Mouse (Mus musculus) hindbrain, embryonic 14.5 days (tissue): ENCODE data around the gene Doc2a. TPM values are rescaled to one million over a fixed set of nuclear protein-coding genes. Genes with fewer than 3 reads are reported as not detected.

Experiments used
- ATAC-seq: fragments of 200-750 bp; cut with Nextera tagmentation; 2 replicates; pipeline ENCODE4 v1.8.0; 2017; ENCODE audit warnings: moderate number of reproducible peaks, mild to moderate bottlenecking, moderate TSS enrichment, moderate library complexity; ENCODE audit not compliant: low FRiP score
- DNase-seq: peaks from one replicate; pipeline ENCODE4 v3.0.0-alpha.2; 2015; ENCODE audit warnings: low spot score
- H3K27ac ChIP-seq: fragments of 300-500 bp; sonication (generic); 2 replicates; pipeline ENCODE4 v1.5.1; 2014; ENCODE audit warnings: mild to moderate bottlenecking, moderate library complexity
- H3K27me3 ChIP-seq: fragments of 300-500 bp; sonication (generic); 2 replicates; pipeline ENCODE4 v1.6.1; 2014; ENCODE audit warnings: mild to moderate bottlenecking, low read length, mixed read lengths; ENCODE audit not compliant: control insufficient read depth, insufficient read depth
- H3K36me3 ChIP-seq: fragments of 300-500 bp; sonication (generic); replicated peaks from 2 replicates; pipeline ENCODE4 v1.6.1; 2014; ENCODE audit not compliant: control insufficient read depth, insufficient read depth
- H3K4me1 ChIP-seq: fragments of 300-500 bp; sonication (generic); replicated peaks from 2 replicates; pipeline ENCODE4 v1.6.1; 2014; ENCODE audit warnings: antibody characterized with exemption, low read length, mixed read lengths; ENCODE audit not compliant: control insufficient read depth, insufficient read depth
- H3K4me2 ChIP-seq: fragments of 300-500 bp; sonication (generic); replicated peaks from 2 replicates; pipeline ENCODE4 v1.6.1; 2014; ENCODE audit warnings: mild to moderate bottlenecking, moderate library complexity
- H3K4me3 ChIP-seq: fragments of 300-500 bp; sonication (generic); replicated peaks from 2 replicates; pipeline ENCODE4 v1.5.1; 2014; ENCODE audit warnings: mild to moderate bottlenecking, low read length
- H3K9ac ChIP-seq: fragments of 300-500 bp; sonication (generic); 2 replicates; pipeline ENCODE4 v1.6.1; 2014
- H3K9me3 ChIP-seq: fragments of 300-500 bp; sonication (generic); 2 replicates; pipeline ENCODE4 v1.6.1; 2016; ENCODE audit warnings: low read length; ENCODE audit not compliant: control insufficient read depth
- WGBS: fragments of 180-500 bp; shearing (Covaris S2); extraction: QIAGEN DNeasy Blood & Tissue Kit; methylation state at CpG from one replicate; pipeline ENCODE4 v1.1.7; 2014; 5-methylcytosine and 5-hydroxymethylcytosine counted together
- polyA plus RNA-seq: library from polyadenylated mRNA; unstranded; fragments of >200 nt; fragmentation: Nextera tagmentation; extraction: Ambion mirVana; gene quantifications from 2 replicates; pipeline ENCODE4 v1.2.1, GENCODE M21; 2014

Gene Doc2a
- polyA plus RNA-seq, 1 experiment from 2014 or later, result 16.5 TPM

- Histone ChIP-seq H3K4me1 (peaks cover 11% of the 10 kb centered on the region), H3K9me3 (no peaks in the 10 kb centered on the region), H3K9ac (no peak overlapping the region), H3K4me2 (no peak overlapping the region), H3K27ac (no peak overlapping the region), H3K27me3 (peaks cover 5% of the 10 kb centered on the region), H3K4me3 (no peak overlapping the region), H3K36me3 (no peaks in the 10 kb centered on the region)
- DNase-seq (no peak), ATAC-seq (no peak)
- WGBS, result 81% methylated on average over 9 of the region's 9 CpGs
These were observed 3.9 kb upstream of the Doc2a start for GRCm38 (mm10) chr7:126843276-126843675.

DNA sequence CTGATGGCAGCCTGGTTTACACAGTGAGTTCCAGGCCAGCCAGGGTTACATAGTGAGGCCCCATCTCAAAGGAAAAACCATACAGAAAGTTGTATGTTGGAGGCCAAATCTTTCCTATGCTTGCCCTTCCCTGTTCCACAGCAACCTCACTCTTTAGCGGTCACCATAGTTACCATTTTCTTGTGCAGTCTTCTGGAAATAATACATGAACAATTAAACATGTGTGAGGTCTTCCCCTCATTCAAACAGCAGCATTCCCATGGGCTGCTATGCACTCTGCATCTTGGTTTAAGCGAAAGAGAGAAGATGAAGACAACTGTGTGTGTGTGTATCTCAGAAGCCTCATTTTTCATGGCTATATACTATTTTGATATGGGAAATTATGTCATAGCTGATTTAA is 1.7 kb upstream of the Doc2a start:
- H3K27me3 ChIP-seq, result peaks cover 21% of the 10 kb centered on the region
- H3K9me3 ChIP-seq, result no peaks in the 10 kb centered on the region
- ATAC-seq (no peak), DNase-seq (no peak)
- no peak overlapping the region for H3K4me2 ChIP-seq
- 33% methylated on average over 2 of the region's 2 CpGs for WGBS
- no peak overlapping the region for H3K9ac ChIP-seq
- H3K4me1 ChIP-seq, result peaks cover 21% of the 10 kb centered on the region
- no peak overlapping the region for H3K4me3 ChIP-seq
- H3K27ac ChIP-seq, result no peak overlapping the region
- no peaks in the 10 kb centered on the region for H3K36me3 ChIP-seq

GRCm38 (mm10) chr7:126847421-126848398 is 494 bp downstream of the Doc2a start:
- H3K4me3 ChIP-seq, result peak overlapping the region; percentile 59
- peaks cover 21% of the 10 kb centered on the region for H3K27me3 ChIP-seq
- H3K9me3 ChIP-seq, result no peaks in the 10 kb centered on the region
- H3K4me2 ChIP-seq, result peak overlapping the region; percentile 100
- ATAC-seq (peak; percentile 66), DNase-seq (peak; percentile 46)
- H3K36me3 ChIP-seq, result peaks cover 12% of the 10 kb centered on the region
- H3K4me1 ChIP-seq, result peaks cover 21% of the 10 kb centered on the region
- H3K9ac ChIP-seq, result peak overlapping the region; percentile 76
- under 1% methylated on average over 71 of the region's 74 CpGs for WGBS
- H3K27ac ChIP-seq, result no peak overlapping the region

- DNase-seq, result no peak
- 36% methylated on average over 10 of the region's 10 CpGs for WGBS
These were observed 1.6 kb downstream of the Doc2a start for GRCm38 (mm10) chr7:126848794-126849193.

GRCm38 (mm10) chr7:126850161-126850560 is 2.9 kb downstream of the Doc2a start:
- WGBS, result 91% methylated on average over 6 of the region's 6 CpGs
- Histone ChIP-seq H3K36me3 (peaks cover 35% of the 10 kb centered on the region), H3K9ac (no peak overlapping the region), H3K4me2 (no peak overlapping the region), H3K27me3 (peaks cover 21% of the 10 kb centered on the region), H3K9me3 (no peaks in the 10 kb centered on the region), H3K4me1 (peaks cover 21% of the 10 kb centered on the region), H3K4me3 (no peak overlapping the region), H3K27ac (no peak overlapping the region)
- DNase-seq (no peak), ATAC-seq (no peak)

More at GRCm38 (mm10) chr7:126848794-126849193, 1.6 kb downstream of the Doc2a start:
- peaks cover 21% of the 10 kb centered on the region for H3K36me3 ChIP-seq
- no peak overlapping the region for H3K27ac ChIP-seq
- 0 out of 2 replicates have a peak, but pooled peaks have one; percentile 7 for ATAC-seq
- peak overlapping the region; percentile 76 for H3K9ac ChIP-seq
- H3K9me3 ChIP-seq, result no peaks in the 10 kb centered on the region
- H3K27me3 ChIP-seq, result peaks cover 21% of the 10 kb centered on the region
- H3K4me1 ChIP-seq, result peaks cover 21% of the 10 kb centered on the region
- H3K4me2 ChIP-seq, result peak overlapping the region; percentile 100
- peak overlapping the region; percentile 59 for H3K4me3 ChIP-seq

DNA sequence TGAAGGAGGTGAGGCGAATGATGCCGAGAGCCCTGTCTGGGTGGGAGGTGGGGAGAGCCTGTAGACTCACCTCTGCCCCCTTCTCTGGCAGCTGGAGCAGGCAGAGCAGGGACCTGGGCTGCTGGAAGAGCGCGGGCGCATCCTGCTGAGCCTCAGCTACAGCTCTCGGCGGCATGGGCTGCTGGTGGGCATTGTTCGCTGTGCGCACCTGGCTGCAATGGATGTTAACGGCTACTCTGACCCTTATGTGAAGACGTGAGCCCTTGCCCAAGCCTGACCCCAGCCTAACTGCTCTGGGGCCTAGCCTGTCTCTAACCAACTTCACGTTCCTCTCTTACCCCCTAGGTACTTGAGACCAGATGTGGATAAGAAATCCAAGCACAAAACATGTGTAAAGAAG is 4.0 kb downstream of the Doc2a start:
- no peaks in the 10 kb centered on the region for H3K9me3 ChIP-seq
- no peak overlapping the region for H3K4me2 ChIP-seq
- 35% methylated on average over 12 of the region's 12 CpGs for WGBS
- H3K36me3 ChIP-seq, result peaks cover 45% of the 10 kb centered on the region
- no peak overlapping the region for H3K27ac ChIP-seq
- peaks cover 21% of the 10 kb centered on the region for H3K4me1 ChIP-seq
- no peak for DNase-seq
- H3K9ac ChIP-seq, result no peak overlapping the region
- ATAC-seq, result no peak
- no peak overlapping the region for H3K4me3 ChIP-seq
- H3K27me3 ChIP-seq, result peaks cover 21% of the 10 kb centered on the region

DNA sequence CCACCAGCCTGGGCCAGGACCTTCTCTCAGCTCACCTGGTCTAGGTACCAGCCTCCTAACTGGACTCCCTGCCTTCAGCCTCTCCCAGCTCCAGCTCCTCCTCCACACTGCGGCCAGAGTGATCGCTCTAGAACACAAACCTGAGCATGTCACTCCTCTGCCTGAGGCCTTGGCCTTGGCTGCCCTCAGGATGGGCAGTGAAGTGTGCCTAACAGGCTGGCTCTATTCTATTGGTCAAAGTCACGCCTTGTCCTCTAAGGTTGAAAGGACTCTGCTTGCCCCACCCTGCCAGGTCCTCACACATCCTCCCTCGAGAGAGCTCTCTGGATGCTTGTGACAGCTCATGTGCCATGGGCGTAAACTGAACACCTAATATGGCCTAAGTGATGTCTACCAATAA is 6.2 kb downstream of the Doc2a start:
- Histone ChIP-seq H3K9ac (no peak overlapping the region), H3K4me1 (peaks cover 9% of the 10 kb centered on the region), H3K27me3 (peaks cover 14% of the 10 kb centered on the region), H3K4me3 (no peak overlapping the region), H3K4me2 (no peak overlapping the region), H3K27ac (no peak overlapping the region), H3K36me3 (peaks cover 55% of the 10 kb centered on the region), H3K9me3 (no peaks in the 10 kb centered on the region)
- DNase-seq (no peak), ATAC-seq (no peak)
- 87% methylated on average over 5 of the region's 5 CpGs for WGBS

DNA sequence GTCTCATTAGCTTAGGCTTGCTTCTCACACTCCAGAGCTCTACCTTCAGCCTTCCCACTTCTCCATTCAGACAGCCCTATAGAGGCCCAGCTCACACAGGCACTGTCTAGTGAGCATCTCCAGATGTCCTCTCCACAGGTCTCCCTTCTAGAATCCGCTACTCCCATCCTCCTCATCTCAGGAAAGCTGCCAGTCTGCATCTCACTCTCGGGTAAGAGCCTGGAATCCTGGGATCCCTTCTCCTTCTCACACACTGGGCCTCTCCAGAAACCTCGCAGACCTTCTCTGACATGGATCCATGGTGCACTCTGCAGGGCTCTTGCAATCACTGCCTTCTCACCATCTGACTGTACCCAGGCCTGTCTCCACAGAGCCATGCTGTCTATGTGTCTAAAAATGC is 8.4 kb downstream of the Doc2a start:
- Histone ChIP-seq H3K27ac (no peak overlapping the region), H3K27me3 (no peaks in the 10 kb centered on the region), H3K36me3 (peaks cover 71% of the 10 kb centered on the region), H3K9ac (no peak overlapping the region), H3K4me2 (no peak overlapping the region), H3K4me1 (peaks cover under 1% of the 10 kb centered on the region; the same call in 1 of the 2 replicates), H3K9me3 (no peaks in the 10 kb centered on the region), H3K4me3 (no peak overlapping the region)
- ATAC-seq (no peak), DNase-seq (no peak)
- WGBS, result 87% methylated on average over 3 of the region's 3 CpGs

- no peak overlapping the region for H3K4me3 ChIP-seq
- H3K36me3 ChIP-seq, result peaks cover 67% of the 10 kb centered on the region
- H3K27ac ChIP-seq, result no peak overlapping the region
- H3K27me3 ChIP-seq, result no peaks in the 10 kb centered on the region
- no peaks in the 10 kb centered on the region for H3K9me3 ChIP-seq
- ATAC-seq, result no peak
- H3K4me2 ChIP-seq, result no peak overlapping the region
- WGBS, result 77% methylated on average over 9 of the region's 9 CpGs
- no peak overlapping the region for H3K9ac ChIP-seq
- DNase-seq, result no peak
- H3K4me1 ChIP-seq, result peaks cover 8% of the 10 kb centered on the region
These were observed 9.7 kb downstream of the Doc2a start for GRCm38 (mm10) chr7:126856741-126857420.
